Mouse (Mus musculus) brain, embryonic 14.5 days (tissue): ENCODE measurements around the gene Zfp292.

Source experiments
- CTCF ChIP-seq: fragments of 200-500 bp; IDR thresholded peaks from 2 replicates; pipeline ENCODE4 v1.5.1; 2012; ENCODE audit warnings: inconsistent platforms, mild to moderate bottlenecking, moderate library complexity, borderline replicate concordance; ENCODE audit not compliant: insufficient read depth, insufficient read length; ENCODE audit errors: extremely low read depth
- POLR2A ChIP-seq: fragments of 200-500 bp; IDR thresholded peaks from 2 replicates; pipeline ENCODE4 v1.6.1; 2012; ENCODE audit warnings: mild to moderate bottlenecking, inconsistent platforms, borderline replicate concordance; ENCODE audit not compliant: poor library complexity, insufficient read depth, insufficient read length, severe bottlenecking; ENCODE audit errors: extremely low read depth

- TF ChIP-seq CTCF (no peak), POLR2A (no peak)
These were observed 35.0 kb downstream of the Zfp292 start for GRCm38 (mm10) chr4:34847679-34848309.
